In the genomic region with DNA sequence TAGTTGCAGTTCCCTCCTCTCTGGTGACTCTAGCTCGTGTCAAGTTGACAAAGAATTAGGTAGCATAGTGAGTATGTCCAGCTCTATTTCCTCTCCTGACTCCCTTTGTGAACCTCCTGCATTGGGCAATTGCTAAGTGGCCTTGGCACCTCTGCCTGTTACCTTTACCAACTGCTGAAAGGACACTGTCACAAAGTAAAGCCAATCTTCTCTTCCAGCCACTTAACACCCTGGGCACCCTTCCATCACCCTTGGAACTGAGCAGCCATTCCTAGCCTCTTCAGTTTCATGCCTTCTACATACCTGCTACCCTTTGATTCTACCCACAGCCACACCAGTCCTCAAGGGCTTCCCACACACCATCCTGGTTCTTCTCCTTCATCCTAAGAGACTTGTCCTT, we compare ENCODE assay signal across 19 mouse cellular contexts.
DNase-seq lines count a peak whose midpoint lies in the region.
"Had no signal": no experiment of that assay in that cellular context is flagged by ENCODE, and none has a peak within 500 bp of the region (broad histone marks: within the 10 kb centered on the region; RNA-seq: fewer than 3 reads in every experiment).

No protein-coding gene starts in this region.

- WGBS in heart, embryonic 10.5 days = 69% methylated on average over 1 of the region's 1 CpGs

- H3K4me1 ChIP-seq in heart, embryonic 10.5 days = peaks cover 14% of the 10 kb centered on the region; the same call in 1 of the 2 replicates
- H3K4me1 ChIP-seq: embryonic facial prominence, embryonic 15.5 days had no signal

- H3K9me3 ChIP-seq in heart, embryonic 10.5 days = no peaks in the 10 kb centered on the region
- H3K9me3 ChIP-seq: embryonic facial prominence, embryonic 15.5 days; forebrain, embryonic 10.5 days; hindbrain, embryonic 13.5 days had no signal

- peak; percentile 78 to 81 for DNase-seq in heart, adult 18-20 months
- no peak for DNase-seq in heart, embryonic 10.5 days (ENCODE audit: low spot score)
- peak; percentile 46 for DNase-seq in heart, adult 8-10 months (ENCODE audit: low spot score)
- peak; percentile 40 to 62 for DNase-seq in heart, adult 9 months (ENCODE audit: low spot score in 2 of 2)
- DNase-seq in heart, postnatal 36 days = peak; percentile 50 to 55
- DNase-seq in frontal cortex, adult 2 months (ENCODE audit: extremely low spot score in 1 of 2, low spot score in 1 of 2) = no peak
- no peak for DNase-seq in urinary bladder, postnatal 10 days (ENCODE audit: low spot score)
- DNase-seq: adrenal gland, adult 2 months; adrenal gland, postnatal 25 days; cerebellum, adult 18-20 months; cerebellum, postnatal 14 days; embryo, embryonic 11 days; kidney, adult 11 months; kidney, adult 9 months had no signal

- no peaks in the 10 kb centered on the region for H3K27me3 ChIP-seq in heart, embryonic 10.5 days (ENCODE audit: insufficient read depth, poor library complexity, severe bottlenecking)
- H3K27me3 ChIP-seq: embryonic facial prominence, embryonic 15.5 days had no signal

- no peaks in the 10 kb centered on the region for H3K36me3 ChIP-seq in heart, embryonic 10.5 days
- H3K36me3 ChIP-seq: embryonic facial prominence, embryonic 15.5 days; forebrain, embryonic 10.5 days had no signal

- no peak overlapping the region for H3K27ac ChIP-seq in heart, embryonic 10.5 days
- H3K27ac ChIP-seq: embryonic facial prominence, embryonic 15.5 days; forebrain, embryonic 10.5 days; hindbrain, embryonic 13.5 days; hindbrain, postnatal 0 days had no signal

- intact Hi-C loops in heart, postnatal 36 days (cut with DNase I) = no loop called here

- no peak overlapping the region for H3K4me3 ChIP-seq in heart, embryonic 10.5 days
- H3K4me3 ChIP-seq: embryonic facial prominence, embryonic 15.5 days; erythroblast, embryonic 14.5 days; forebrain, embryonic 10.5 days; hindbrain, embryonic 13.5 days had no signal

Comparison
In these comparisons a context has a peak if more than half of its experiments do, and no peak if none do; other contexts are left out.
1. DNase-seq: peak in heart, adult 18-20 months (2 of 2), heart, adult 8-10 months (single experiment), heart, adult 9 months (2 of 2) and heart, postnatal 36 days (2 of 2); none in heart, embryonic 10.5 days (single experiment), frontal cortex, adult 2 months (0 of 2) and urinary bladder, postnatal 10 days (single experiment).